Comparison of ENCODE assay signal across 17 mouse cellular contexts in the genomic region with DNA sequence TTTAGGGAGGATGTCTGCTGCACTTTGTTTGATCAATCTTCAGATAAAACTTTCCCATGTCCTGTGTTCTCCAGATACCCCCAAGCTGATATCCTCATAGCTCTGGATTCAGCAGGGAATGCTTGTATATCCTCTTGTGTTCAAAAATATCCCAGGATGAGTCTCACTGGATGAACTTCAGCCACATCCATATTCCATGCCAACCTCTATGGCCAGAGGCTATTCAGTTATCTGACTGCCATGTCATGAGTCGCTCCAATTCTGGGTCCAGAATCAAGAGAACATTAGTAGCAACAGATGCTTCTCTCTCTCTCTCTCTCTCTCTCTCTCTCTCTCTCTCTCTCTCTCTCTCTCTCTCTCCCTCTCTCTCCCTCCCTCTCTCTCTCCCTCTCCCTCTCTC. TPM values are rescaled to one million over a fixed set of nuclear protein-coding genes. Genes with fewer than 3 reads are reported as not detected.
DNase-seq lines count a peak whose midpoint lies in the region.
"Had no signal": no experiment of that assay in that cellular context is flagged by ENCODE, and none has a peak within 500 bp of the region (broad histone marks: within the 10 kb centered on the region; RNA-seq: fewer than 3 reads in every experiment).

No protein-coding gene starts in this region.

- intact Hi-C loops in heart, postnatal 36 days (cut with DNase I), result no loop called here
- intact Hi-C loops in gastrocnemius, postnatal 36 days (cut with DNase I), result no loop called here

- peak; percentile 33 for DNase-seq in heart, adult 11 months
- DNase-seq in heart, postnatal 36 days, result no peak
- DNase-seq in 3134 (ENCODE audit: extremely low read depth, insufficient read length, low spot score) (peak; percentile 11), NIH3T3 (ENCODE audit: low read depth) (peak; percentile 65)
- no peak for DNase-seq in gastrocnemius, postnatal 36 days
- DNase-seq: adrenal gland, adult 2 months; adrenal gland, postnatal 10 days; adrenal gland, postnatal 25 days; B cell, adult 2 months; cerebellum, adult 11 months; cerebellum, adult 18-20 months; cerebellum, adult 8-10 months; cerebellum, adult 9-11 months; cerebellum, postnatal 14 days; cerebellum, postnatal 36 days; embryo, embryonic 11 days had no signal

RNA-seq across cellular contexts. Expression of a gene that starts 49.6 kb away (rescaled TPM):
- total RNA-seq in heart, postnatal 36 days (2021), result 10 to 100 TPM; 12.0 to 13.1 TPM
- 1 to 10 TPM; 9.3 to 9.8 TPM for total RNA-seq in gastrocnemius, postnatal 36 days (2021)
- total RNA-seq: common myeloid progenitor, adult 5-6 weeks had no signal

Comparison
In these comparisons a context has a peak if more than half of its experiments do, and no peak if none do; other contexts are left out.
1. DNase-seq: peak in heart, adult 11 months (single experiment), 3134 (single experiment) and NIH3T3 (single experiment); none in heart, postnatal 36 days (0 of 2) and gastrocnemius, postnatal 36 days (0 of 2).